Mouse (Mus musculus) midbrain, embryonic 10.5 days (tissue): ENCODE measurements at regions not wholly inside any gene's neighbourhood (a gene's known extent, or its start where the extent isn't known, plus 50 kb on each side); places are given as distances from the start of the nearest gene placed in this dataset.

Experiments
- DNase-seq: peaks from one replicate; pipeline ENCODE4 v3.0.0-alpha.2; 2017; ENCODE audit warnings: low spot score
- H3K27ac ChIP-seq: fragments of 300-500 bp; sonication (generic); replicated peaks from 2 replicates; pipeline ENCODE4 v1.5.1; 2016; ENCODE audit warnings: mild to moderate bottlenecking
- H3K27me3 ChIP-seq: fragments of 300-500 bp; sonication (generic); 2 replicates; pipeline ENCODE4 v1.6.1; 2016; ENCODE audit warnings: low read depth, mild to moderate bottlenecking; ENCODE audit not compliant: poor library complexity, severe bottlenecking
- H3K36me3 ChIP-seq: fragments of 300-500 bp; sonication (generic); 2 replicates; pipeline ENCODE4 v1.6.1; 2016; ENCODE audit warnings: mild to moderate bottlenecking, moderate library complexity
- H3K4me1 ChIP-seq: fragments of 300-500 bp; sonication (generic); 2 replicates; pipeline ENCODE4 v1.6.1; 2016
- H3K4me3 ChIP-seq: fragments of 300-500 bp; sonication (generic); 2 replicates; pipeline ENCODE4 v1.5.1; 2016; ENCODE audit warnings: mild to moderate bottlenecking, moderate library complexity
- H3K9me3 ChIP-seq: fragments of 300-500 bp; sonication (generic); replicated peaks from 2 replicates; pipeline ENCODE4 v1.6.1; 2016; ENCODE audit warnings: mild to moderate bottlenecking
- WGBS: fragments of 180-500 bp; shearing (Covaris S2); methylation state at CpG from one replicate; pipeline ENCODE4 v1.1.7; 2016; 5-methylcytosine and 5-hydroxymethylcytosine counted together

GRCm38 (mm10) chr7:125271356-125271755 lies 173.1 kb upstream of the Kdm8 start:
- Histone ChIP-seq H3K9me3 (no peaks in the 10 kb centered on the region), H3K27me3 (no peaks in the 10 kb centered on the region), H3K4me3 (no peak overlapping the region), H3K27ac (no peak overlapping the region), H3K36me3 (no peaks in the 10 kb centered on the region), H3K4me1 (peaks cover 15% of the 10 kb centered on the region)
- WGBS, result 66% methylated on average over 4 of the region's 4 CpGs
- DNase-seq, result no peak

GRCm38 (mm10) chr7:125281371-125281770 lies 163.1 kb upstream of the Kdm8 start:
- no peaks in the 10 kb centered on the region for H3K36me3 ChIP-seq

GRCm38 (mm10) chr7:125295226-125295625 lies 149.2 kb upstream of the Kdm8 start:
- WGBS, result 77% methylated on average over 2 of the region's 2 CpGs
- H3K36me3 ChIP-seq, result no peaks in the 10 kb centered on the region

More at GRCm38 (mm10) chr7:125281371-125281770, 163.1 kb upstream of the Kdm8 start:
- no peak overlapping the region for H3K4me3 ChIP-seq
- H3K27ac ChIP-seq, result no peak overlapping the region
- 78% methylated on average over 3 of the region's 3 CpGs for WGBS
- H3K4me1 ChIP-seq, result no peaks in the 10 kb centered on the region
- no peaks in the 10 kb centered on the region for H3K9me3 ChIP-seq
- no peak for DNase-seq
- no peaks in the 10 kb centered on the region for H3K27me3 ChIP-seq

GRCm38 (mm10) chr7:125308433-125308832 lies 136.0 kb upstream of the Kdm8 start:
- no peak for DNase-seq
- no peak overlapping the region for H3K4me3 ChIP-seq
- H3K36me3 ChIP-seq, result no peaks in the 10 kb centered on the region
- H3K27ac ChIP-seq, result no peak overlapping the region
- no peaks in the 10 kb centered on the region for H3K4me1 ChIP-seq
- 86% methylated on average over 3 of the region's 3 CpGs for WGBS
- H3K27me3 ChIP-seq, result no peaks in the 10 kb centered on the region
- H3K9me3 ChIP-seq, result no peaks in the 10 kb centered on the region

More at GRCm38 (mm10) chr7:125295226-125295625, 149.2 kb upstream of the Kdm8 start:
- Histone ChIP-seq H3K4me1 (no peaks in the 10 kb centered on the region), H3K27me3 (no peaks in the 10 kb centered on the region), H3K4me3 (no peak overlapping the region), H3K27ac (no peak overlapping the region), H3K9me3 (no peaks in the 10 kb centered on the region)
- no peak for DNase-seq

GRCm38 (mm10) chr7:125310971-125311370 lies 133.5 kb upstream of the Kdm8 start:
- Histone ChIP-seq H3K27me3 (no peaks in the 10 kb centered on the region), H3K4me3 (no peak overlapping the region), H3K27ac (no peak overlapping the region), H3K9me3 (no peaks in the 10 kb centered on the region), H3K36me3 (no peaks in the 10 kb centered on the region), H3K4me1 (no peaks in the 10 kb centered on the region)
- DNase-seq, result no peak
- WGBS, result 91% methylated on average over 4 of the region's 4 CpGs

- no peak overlapping the region for H3K27ac ChIP-seq
- no peaks in the 10 kb centered on the region for H3K4me1 ChIP-seq
- no peaks in the 10 kb centered on the region for H3K36me3 ChIP-seq
- H3K4me3 ChIP-seq, result no peak overlapping the region
- no peaks in the 10 kb centered on the region for H3K9me3 ChIP-seq
- 90% methylated on average over 3 of the region's 3 CpGs for WGBS
- H3K27me3 ChIP-seq, result no peaks in the 10 kb centered on the region
- DNase-seq, result no peak
Observed at GRCm38 (mm10) chr7:125313604-125314003, 130.9 kb upstream of the Kdm8 start.

- Histone ChIP-seq H3K27me3 (no peaks in the 10 kb centered on the region), H3K4me1 (no peaks in the 10 kb centered on the region), H3K27ac (no peak overlapping the region), H3K9me3 (no peaks in the 10 kb centered on the region), H3K36me3 (no peaks in the 10 kb centered on the region), H3K4me3 (no peak overlapping the region)
- 94% methylated on average over 2 of the region's 2 CpGs for WGBS
- no peak for DNase-seq
Observed at GRCm38 (mm10) chr7:125334769-125335168, 109.7 kb upstream of the Kdm8 start.

GRCm38 (mm10) chr7:125335586-125336165 lies 108.8 kb upstream of the Kdm8 start:
- no peaks in the 10 kb centered on the region for H3K4me1 ChIP-seq
- no peaks in the 10 kb centered on the region for H3K36me3 ChIP-seq
- no peak overlapping the region for H3K27ac ChIP-seq
- no peaks in the 10 kb centered on the region for H3K27me3 ChIP-seq
- no peak overlapping the region for H3K4me3 ChIP-seq
- DNase-seq, result no peak
- no peaks in the 10 kb centered on the region for H3K9me3 ChIP-seq
- WGBS, result 66% methylated on average over 3 of the region's 3 CpGs

GRCm38 (mm10) chr7:125336826-125337225 lies 107.7 kb upstream of the Kdm8 start:
- 86% methylated on average over 3 of the region's 3 CpGs for WGBS
- H3K36me3 ChIP-seq, result no peaks in the 10 kb centered on the region
- no peaks in the 10 kb centered on the region for H3K4me1 ChIP-seq
- no peak for DNase-seq
- no peak overlapping the region for H3K4me3 ChIP-seq
- no peak overlapping the region for H3K27ac ChIP-seq
- H3K9me3 ChIP-seq, result no peaks in the 10 kb centered on the region
- H3K27me3 ChIP-seq, result no peaks in the 10 kb centered on the region

GRCm38 (mm10) chr7:125338177-125338751 lies 106.2 kb upstream of the Kdm8 start:
- no peak overlapping the region for H3K27ac ChIP-seq
- no peak for DNase-seq
- 90% methylated on average over 6 of the region's 6 CpGs for WGBS
- no peaks in the 10 kb centered on the region for H3K36me3 ChIP-seq
- no peaks in the 10 kb centered on the region for H3K9me3 ChIP-seq
- H3K4me1 ChIP-seq, result no peaks in the 10 kb centered on the region
- H3K4me3 ChIP-seq, result no peak overlapping the region
- no peaks in the 10 kb centered on the region for H3K27me3 ChIP-seq

GRCm38 (mm10) chr7:125340326-125340905 lies 104.1 kb upstream of the Kdm8 start:
- no peaks in the 10 kb centered on the region for H3K4me1 ChIP-seq
- H3K27me3 ChIP-seq, result no peaks in the 10 kb centered on the region
- 88% methylated on average over 14 of the region's 14 CpGs for WGBS
- DNase-seq, result no peak
- no peaks in the 10 kb centered on the region for H3K9me3 ChIP-seq
- H3K27ac ChIP-seq, result no peak overlapping the region
- H3K4me3 ChIP-seq, result no peak overlapping the region
- no peaks in the 10 kb centered on the region for H3K36me3 ChIP-seq

- no peaks in the 10 kb centered on the region for H3K9me3 ChIP-seq
- H3K4me3 ChIP-seq, result no peak overlapping the region
- 76% methylated on average over 3 of the region's 3 CpGs for WGBS
- no peaks in the 10 kb centered on the region for H3K36me3 ChIP-seq
- no peak overlapping the region for H3K27ac ChIP-seq
- H3K27me3 ChIP-seq, result no peaks in the 10 kb centered on the region
- H3K4me1 ChIP-seq, result no peaks in the 10 kb centered on the region
- DNase-seq, result no peak
Observed at GRCm38 (mm10) chr7:125349606-125350005, 94.9 kb upstream of the Kdm8 start.

GRCm38 (mm10) chr7:125354211-125354610 lies 90.3 kb upstream of the Kdm8 start:
- H3K27ac ChIP-seq, result no peak overlapping the region
- 0 out of 2 replicates have a peak, but pooled peaks cover 6% of the 10 kb centered on the region for H3K4me1 ChIP-seq
- H3K9me3 ChIP-seq, result no peaks in the 10 kb centered on the region
- H3K4me3 ChIP-seq, result no peak overlapping the region
- WGBS, result 88% methylated on average over 1 of the region's 1 CpGs
- no peaks in the 10 kb centered on the region for H3K27me3 ChIP-seq
- no peaks in the 10 kb centered on the region for H3K36me3 ChIP-seq
- DNase-seq, result no peak
